Mouse (Mus musculus): ENCODE data around the gene Prf1.

- TF ChIP-seq ZNF384 (IDR thresholded peaks at IDR 0.05; ENCODE audit: low read depth, low read length): no peak
- no peak for TF ChIP-seq HCFC1 (IDR thresholded peaks at IDR 0.05; ENCODE audit: borderline replicate concordance, insufficient read depth, low read length)
- TF ChIP-seq CHD2 (IDR thresholded peaks at IDR 0.05; ENCODE audit: low read depth, low read length): no peak
Observed at GRCm38 (mm10) chr10:61300996-61301395, 3.4 kb downstream of the Prf1 start.
